Mouse (Mus musculus): Measurements from ENCODE around the gene Gsdma3. TPM values are rescaled to one million over a fixed set of nuclear protein-coding genes. Genes with fewer than 3 reads are reported as not detected.
"Not testable (repeated sequence)": the region's sequence is repeated elsewhere in the genome, so short reads cannot be mapped to it uniquely, and the experiment has no call there.

Gsdma3 gene
- total RNA-seq, 2 experiments from 2014 or later = not detected

- ATAC-seq (ENCODE audit: poor library complexity, severe bottlenecking) = peak; percentile 92
Measured at GRCm38 (mm10) chr11:98660517-98660916, 34.4 kb downstream of the Gsdma3 start.

GRCm38 (mm10) chr11:98664091-98664490, 37.9 kb downstream of the Gsdma3 start, which contains the start of gene Gsdma:
TSS of gene Gsdma (plus strand) at chr11:98664351.
- no peak for ATAC-seq (ENCODE audit: poor library complexity, severe bottlenecking)

GRCm38 (mm10) chr11:98668984-98669383, 42.8 kb downstream of the Gsdma3 start:
- no peak for ATAC-seq (ENCODE audit: poor library complexity, severe bottlenecking)

- ATAC-seq (ENCODE audit: poor library complexity, severe bottlenecking) = no peak
Measured at GRCm38 (mm10) chr11:98671284-98671815, 45.2 kb downstream of the Gsdma3 start.

- no peak for ATAC-seq (ENCODE audit: poor library complexity, severe bottlenecking)
Measured at GRCm38 (mm10) chr11:98671857-98672256, 45.7 kb downstream of the Gsdma3 start.

GRCm38 (mm10) chr11:98672482-98672881, 46.3 kb downstream of the Gsdma3 start:
- no peak for ATAC-seq (ENCODE audit: poor library complexity, severe bottlenecking)

- peak; percentile 94 for ATAC-seq (ENCODE audit: poor library complexity, severe bottlenecking)
Measured at GRCm38 (mm10) chr11:98673136-98673535, 47.0 kb downstream of the Gsdma3 start.

- ATAC-seq (ENCODE audit: poor library complexity, severe bottlenecking) = no peak
Measured at GRCm38 (mm10) chr11:98675829-98676363, 49.7 kb downstream of the Gsdma3 start.

- no peak for ATAC-seq (ENCODE audit: poor library complexity, severe bottlenecking)
Measured at GRCm38 (mm10) chr11:98680023-98680422, 53.9 kb downstream of the Gsdma3 start.

GRCm38 (mm10) chr11:98680595-98680994, 54.4 kb downstream of the Gsdma3 start:
- not testable (repeated sequence) for ATAC-seq (ENCODE audit: poor library complexity, severe bottlenecking)

- no peak for ATAC-seq (ENCODE audit: poor library complexity, severe bottlenecking)
Measured at GRCm38 (mm10) chr11:98681186-98681585, 55.0 kb downstream of the Gsdma3 start.

GRCm38 (mm10) chr11:98681786-98682745, 55.9 kb downstream of the Gsdma3 start, which contains the start of gene Psmd3:
TSS of gene Psmd3 (plus strand) at chr11:98682554.
- ATAC-seq (ENCODE audit: poor library complexity, severe bottlenecking) = peak; percentile 96

GRCm38 (mm10) chr11:98682811-98683210, 56.7 kb downstream of the Gsdma3 start:
- ATAC-seq (ENCODE audit: poor library complexity, severe bottlenecking) = no peak

GRCm38 (mm10) chr11:98685642-98686041, 59.5 kb downstream of the Gsdma3 start:
- ATAC-seq (ENCODE audit: poor library complexity, severe bottlenecking) = no peak

GRCm38 (mm10) chr11:98686976-98687375, 60.8 kb downstream of the Gsdma3 start:
- ATAC-seq (ENCODE audit: poor library complexity, severe bottlenecking) = no peak

Other genes with a start within 250 kb of the Gsdma3 start
- not detected in 2 replicates for gene Tcap, start 242.5 kb upstream of the Gsdma3 start, total RNA-seq (2015)
- gene Tcap, start 242.5 kb upstream of the Gsdma3 start, total RNA-seq (2017) = not detected in 2 replicates
- not detected in 2 replicates for gene Pnmt, start 239.9 kb upstream of the Gsdma3 start, total RNA-seq (2015)
- gene Pnmt, start 239.9 kb upstream of the Gsdma3 start, total RNA-seq (2017) = not detected in 2 replicates
- gene Pgap3, start 225.9 kb upstream of the Gsdma3 start, total RNA-seq (2015) = 2.1 and 3.3 TPM in 2 replicates
- gene Pgap3, start 225.9 kb upstream of the Gsdma3 start, total RNA-seq (2017) = 2.2 and 2.7 TPM in 2 replicates
- gene Erbb2, start 213.9 kb upstream of the Gsdma3 start, total RNA-seq (2015) = not detected in 2 replicates
- gene Erbb2, start 213.9 kb upstream of the Gsdma3 start, total RNA-seq (2017) = 0.28 TPM in 1 of 2 replicates, not detected in the other
- 56.6 and 65.4 TPM in 2 replicates for gene Mien1, start 187.4 kb upstream of the Gsdma3 start, total RNA-seq (2015)
- 31.5 and 38.0 TPM in 2 replicates for gene Mien1, start 187.4 kb upstream of the Gsdma3 start, total RNA-seq (2017)
- gene Grb7, start 180.0 kb upstream of the Gsdma3 start, total RNA-seq (2015) = not detected in 2 replicates
- not detected in 2 replicates for gene Grb7, start 180.0 kb upstream of the Gsdma3 start, total RNA-seq (2017)
- gene Ikzf3, start 80.3 kb upstream of the Gsdma3 start, total RNA-seq (2015) = 6.0 and 9.9 TPM in 2 replicates
- 6.6 and 11.0 TPM in 2 replicates for gene Ikzf3, start 80.3 kb upstream of the Gsdma3 start, total RNA-seq (2017)
- gene Zpbp2, start 75.3 kb upstream of the Gsdma3 start, total RNA-seq (2015) = 0.34 and 5.4 TPM in 2 replicates
- gene Zpbp2, start 75.3 kb upstream of the Gsdma3 start, total RNA-seq (2017) = 0.81 TPM in 1 of 2 replicates, not detected in the other
- 5.1 and 7.8 TPM in 2 replicates for gene Ormdl3, start 39.0 kb upstream of the Gsdma3 start, total RNA-seq (2015)
- 6.3 and 8.8 TPM in 2 replicates for gene Ormdl3, start 39.0 kb upstream of the Gsdma3 start, total RNA-seq (2017)
- not detected in 2 replicates for gene Lrrc3c, start 28.1 kb upstream of the Gsdma3 start, total RNA-seq (2015)
- not detected in 2 replicates for gene Lrrc3c, start 28.1 kb upstream of the Gsdma3 start, total RNA-seq (2017)
- 5.5 and 7.0 TPM in 2 replicates for gene Gm12355, start 699 bp upstream of the Gsdma3 start, total RNA-seq (2015)
- 1.8 and 3.3 TPM in 2 replicates for gene Gm12355, start 699 bp upstream of the Gsdma3 start, total RNA-seq (2017)
- not detected in 2 replicates for gene Gsdma2, start 20.4 kb downstream of the Gsdma3 start, total RNA-seq (2015)
- gene Gsdma2, start 20.4 kb downstream of the Gsdma3 start, total RNA-seq (2017) = not detected in 2 replicates
- 0.25 TPM in 1 of 2 replicates, not detected in the other for gene Gsdma, start 38.0 kb downstream of the Gsdma3 start, total RNA-seq (2015)
- gene Gsdma, start 38.0 kb downstream of the Gsdma3 start, total RNA-seq (2017) = not detected in 2 replicates
- 21.7 and 22.6 TPM in 2 replicates for gene Psmd3, start 56.2 kb downstream of the Gsdma3 start, total RNA-seq (2015)
- 34.6 and 43.1 TPM in 2 replicates for gene Psmd3, start 56.2 kb downstream of the Gsdma3 start, total RNA-seq (2017)
- gene Csf3, start 74.9 kb downstream of the Gsdma3 start, total RNA-seq (2015) = not detected in 2 replicates
- not detected in 2 replicates for gene Csf3, start 74.9 kb downstream of the Gsdma3 start, total RNA-seq (2017)
- gene Med24, start 103.1 kb downstream of the Gsdma3 start, total RNA-seq (2015) = 17.9 and 21.5 TPM in 2 replicates
- 22.6 and 31.3 TPM in 2 replicates for gene Med24, start 103.1 kb downstream of the Gsdma3 start, total RNA-seq (2017)
- 10.0 and 11.6 TPM in 2 replicates for gene Thra, start 114.3 kb downstream of the Gsdma3 start, total RNA-seq (2015)
- gene Thra, start 114.3 kb downstream of the Gsdma3 start, total RNA-seq (2017) = 8.0 and 9.0 TPM in 2 replicates
- 0.11 and 0.25 TPM in 2 replicates for gene Nr1d1, start 149.0 kb downstream of the Gsdma3 start, total RNA-seq (2015)
- gene Nr1d1, start 149.0 kb downstream of the Gsdma3 start, total RNA-seq (2017) = 0.12 and 0.37 TPM in 2 replicates
- 73.7 and 74.9 TPM in 2 replicates for gene Msl1, start 169.2 kb downstream of the Gsdma3 start, total RNA-seq (2015)
- 111 and 119 TPM in 2 replicates for gene Msl1, start 169.2 kb downstream of the Gsdma3 start, total RNA-seq (2017)
- 35.6 and 39.9 TPM in 2 replicates for gene Casc3, start 178.5 kb downstream of the Gsdma3 start, total RNA-seq (2015)
- gene Casc3, start 178.5 kb downstream of the Gsdma3 start, total RNA-seq (2017) = 32.1 and 33.2 TPM in 2 replicates
- 0.25 and 0.49 TPM in 2 replicates for gene Rapgefl1, start 210.4 kb downstream of the Gsdma3 start, total RNA-seq (2015)
- 0.51 TPM in 1 of 2 replicates, not detected in the other for gene Rapgefl1, start 210.4 kb downstream of the Gsdma3 start, total RNA-seq (2017)
- gene Wipf2, start 237.3 kb downstream of the Gsdma3 start, total RNA-seq (2015) = 25.9 and 26.6 TPM in 2 replicates
- gene Wipf2, start 237.3 kb downstream of the Gsdma3 start, total RNA-seq (2017) = 4.9 and 7.0 TPM in 2 replicates